Mouse (Mus musculus): ENCODE results near the gene Tlx1. TPM values are rescaled to one million over a fixed set of nuclear protein-coding genes. Genes with fewer than 3 reads are reported as not detected.

Tlx1 gene
- polyA plus RNA-seq, 1 experiment from 2014 or later = not detected

DNA sequence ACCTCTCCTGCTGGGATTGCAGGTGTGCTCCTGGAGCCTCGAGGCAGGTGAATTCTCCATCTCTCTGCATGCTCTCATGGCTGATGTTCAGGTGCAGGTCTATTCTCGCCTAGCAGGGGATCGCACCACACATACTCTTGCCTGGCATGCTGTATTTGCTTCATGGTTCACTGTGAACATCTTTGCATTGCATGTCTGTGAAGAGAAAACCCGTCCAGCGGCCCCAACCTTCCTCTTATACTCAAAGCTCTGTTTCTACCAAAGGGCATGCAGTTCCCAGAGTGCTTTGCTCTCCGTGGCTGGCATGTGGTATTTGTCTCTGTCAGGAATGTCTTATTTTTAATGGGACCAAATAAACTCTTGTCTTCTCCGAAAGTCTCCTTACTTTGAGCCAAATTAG lies 20.0 kb downstream of the Tlx1 start:
- Histone ChIP-seq H3K27me3 (replicated peaks; ENCODE audit: control insufficient read depth, insufficient read depth, low read length) (peaks cover 30% of the 10 kb centered on the region), H3K4me2 (ENCODE audit: low read length) (no peak overlapping the region), H3K4me1 (replicated peaks; ENCODE audit: control insufficient read depth, insufficient read depth, low read length) (no peaks in the 10 kb centered on the region), H3K9me3 (ENCODE audit: control insufficient read depth, low read length) (no peaks in the 10 kb centered on the region), H3K9ac (replicated peaks; ENCODE audit: low read depth, low read length) (no peak overlapping the region), H3K4me3 (replicated peaks; ENCODE audit: low read length) (no peak overlapping the region), H3K36me3 (ENCODE audit: control insufficient read depth, insufficient read depth) (no peaks in the 10 kb centered on the region), H3K27ac (ENCODE audit: low read length) (no peak overlapping the region)
- WGBS = 76% methylated on average over 7 of the region's 7 CpGs
- ATAC-seq = no peak

- H3K36me3 ChIP-seq (ENCODE audit: control insufficient read depth, insufficient read depth) = no peaks in the 10 kb centered on the region
- no peak overlapping the region for H3K27ac ChIP-seq (ENCODE audit: low read length)
- WGBS = 60% methylated on average over 7 of the region's 7 CpGs
- H3K4me1 ChIP-seq (replicated peaks; ENCODE audit: control insufficient read depth, insufficient read depth, low read length) = peaks cover 4% of the 10 kb centered on the region; the same call in 1 of the 2 replicates
- H3K9me3 ChIP-seq (ENCODE audit: control insufficient read depth, low read length) = no peaks in the 10 kb centered on the region
- H3K9ac ChIP-seq (replicated peaks; ENCODE audit: low read depth, low read length) = no peak overlapping the region
- no peak overlapping the region for H3K4me3 ChIP-seq (replicated peaks; ENCODE audit: low read length)
- no peak for ATAC-seq
- H3K27me3 ChIP-seq (replicated peaks; ENCODE audit: control insufficient read depth, insufficient read depth, low read length) = peaks cover 8% of the 10 kb centered on the region
- H3K4me2 ChIP-seq (ENCODE audit: low read length) = no peak overlapping the region
These were observed 24.3 kb downstream of the Tlx1 start for GRCm38 (mm10) chr19:45174803-45175202.

- Histone ChIP-seq H3K27ac (ENCODE audit: low read length) (no peak overlapping the region), H3K4me2 (ENCODE audit: low read length) (no peak overlapping the region), H3K4me1 (replicated peaks; ENCODE audit: control insufficient read depth, insufficient read depth, low read length) (peaks cover 4% of the 10 kb centered on the region; the same call in 1 of the 2 replicates), H3K4me3 (replicated peaks; ENCODE audit: low read length) (no peak overlapping the region), H3K9ac (replicated peaks; ENCODE audit: low read depth, low read length) (no peak overlapping the region), H3K36me3 (ENCODE audit: control insufficient read depth, insufficient read depth) (no peaks in the 10 kb centered on the region), H3K27me3 (replicated peaks; ENCODE audit: control insufficient read depth, insufficient read depth, low read length) (peaks cover 2% of the 10 kb centered on the region), H3K9me3 (ENCODE audit: control insufficient read depth, low read length) (no peaks in the 10 kb centered on the region)
- no peak for ATAC-seq
- 78% methylated on average over 8 of the region's 8 CpGs for WGBS
These were observed 25.8 kb downstream of the Tlx1 start for GRCm38 (mm10) chr19:45176269-45176668.

DNA sequence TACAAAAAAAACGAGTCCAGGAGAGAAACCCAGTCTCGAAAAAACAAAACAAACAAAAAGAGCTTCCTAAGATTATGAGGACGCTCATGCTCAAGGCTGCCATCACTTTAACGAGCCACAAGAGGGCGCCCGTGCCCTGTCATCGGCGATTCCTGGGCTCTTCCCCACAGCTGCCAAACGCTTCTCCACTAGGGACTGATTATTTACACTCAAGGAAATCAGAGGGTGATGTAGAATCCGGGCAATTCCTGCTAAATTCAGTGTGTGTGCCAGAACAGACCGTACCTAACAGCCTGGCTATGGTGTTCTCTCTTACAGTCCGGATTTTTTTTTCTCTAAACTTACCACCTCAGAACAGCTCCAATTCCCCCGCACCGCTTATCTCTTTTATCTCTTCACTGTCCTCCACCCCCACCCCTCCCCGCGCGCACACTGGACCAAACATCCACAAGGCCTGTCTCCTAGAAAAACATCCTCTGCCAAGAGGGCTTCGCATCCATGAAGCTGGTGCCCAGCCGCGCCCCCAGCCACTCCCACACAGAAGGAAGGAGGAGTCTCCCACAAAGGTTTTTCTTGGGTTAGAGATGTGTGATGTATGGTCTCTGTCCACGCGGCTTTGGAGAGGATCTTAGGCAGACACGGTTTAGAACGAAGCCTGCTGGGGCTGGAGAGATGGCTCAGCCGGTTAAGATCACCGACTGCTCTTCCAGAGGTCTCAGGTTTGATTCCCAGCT lies 26.7 kb downstream of the Tlx1 start:
- Histone ChIP-seq H3K4me1 (replicated peaks; ENCODE audit: control insufficient read depth, insufficient read depth, low read length) (peaks cover 4% of the 10 kb centered on the region; the same call in 1 of the 2 replicates), H3K36me3 (ENCODE audit: control insufficient read depth, insufficient read depth) (no peaks in the 10 kb centered on the region), H3K27me3 (replicated peaks; ENCODE audit: control insufficient read depth, insufficient read depth, low read length) (no peaks in the 10 kb centered on the region; the same call in none of the 2 replicates), H3K27ac (ENCODE audit: low read length) (no peak overlapping the region), H3K9me3 (ENCODE audit: control insufficient read depth, low read length) (no peaks in the 10 kb centered on the region), H3K4me2 (ENCODE audit: low read length) (peak overlapping the region; percentile 42), H3K9ac (replicated peaks; ENCODE audit: low read depth, low read length) (no peak overlapping the region), H3K4me3 (replicated peaks; ENCODE audit: low read length) (peak overlapping the region; percentile 12; the same call in 1 of the 2 replicates)
- WGBS = 21% methylated on average over 26 of the region's 26 CpGs
- peak; percentile 71 for ATAC-seq

DNA sequence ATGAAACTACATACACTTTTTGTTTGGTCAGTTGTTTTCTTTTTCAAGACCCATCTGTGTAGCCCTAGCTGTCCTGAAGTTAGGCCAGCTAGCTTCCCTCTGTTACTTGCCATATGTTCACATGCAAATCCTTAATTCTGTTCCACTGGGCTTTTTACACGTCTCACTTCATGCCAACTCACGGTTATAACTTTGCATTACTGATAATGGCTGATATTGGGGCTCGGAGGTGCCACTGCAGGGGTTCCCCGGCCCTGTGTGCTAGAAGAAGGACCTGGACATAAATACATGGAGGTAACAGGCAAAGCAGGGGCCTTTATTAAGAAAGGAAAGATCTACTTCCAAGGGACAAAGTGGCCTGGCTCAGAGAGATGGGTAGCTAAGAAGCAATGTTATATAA lies 29.0 kb downstream of the Tlx1 start:
- Histone ChIP-seq H3K36me3 (ENCODE audit: control insufficient read depth, insufficient read depth) (no peaks in the 10 kb centered on the region), H3K27ac (ENCODE audit: low read length) (no peak overlapping the region), H3K4me1 (replicated peaks; ENCODE audit: control insufficient read depth, insufficient read depth, low read length) (peaks cover 4% of the 10 kb centered on the region; the same call in 1 of the 2 replicates), H3K9me3 (ENCODE audit: control insufficient read depth, low read length) (no peaks in the 10 kb centered on the region), H3K4me3 (replicated peaks; ENCODE audit: low read length) (no peak overlapping the region), H3K9ac (replicated peaks; ENCODE audit: low read depth, low read length) (no peak overlapping the region), H3K27me3 (replicated peaks; ENCODE audit: control insufficient read depth, insufficient read depth, low read length) (no peaks in the 10 kb centered on the region; the same call in 1 of the 2 replicates), H3K4me2 (ENCODE audit: low read length) (no peak overlapping the region)
- WGBS = 70% methylated on average over 4 of the region's 4 CpGs
- ATAC-seq = no peak

DNA sequence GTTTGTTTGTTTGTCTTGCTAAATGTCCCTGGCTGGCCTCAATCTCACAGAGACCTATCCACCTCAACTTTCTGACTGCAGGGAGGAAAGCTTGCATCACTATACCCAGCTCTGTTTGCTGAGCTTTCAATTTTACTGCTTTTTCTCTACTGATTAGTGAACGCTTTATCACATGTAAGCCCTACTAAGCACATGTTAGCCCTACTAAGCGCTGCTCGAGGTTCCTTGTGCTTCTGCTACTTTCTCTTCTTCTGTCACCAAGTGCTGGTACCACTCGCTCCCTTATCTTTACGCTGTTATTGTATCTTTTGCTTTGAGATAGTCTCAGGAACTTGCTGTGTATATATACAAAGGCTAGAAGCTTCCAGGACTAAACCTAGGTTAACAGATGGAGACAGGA lies 30.0 kb downstream of the Tlx1 start:
- Histone ChIP-seq H3K36me3 (ENCODE audit: control insufficient read depth, insufficient read depth) (no peaks in the 10 kb centered on the region), H3K9ac (replicated peaks; ENCODE audit: low read depth, low read length) (no peak overlapping the region), H3K4me2 (ENCODE audit: low read length) (no peak overlapping the region), H3K9me3 (ENCODE audit: control insufficient read depth, low read length) (no peaks in the 10 kb centered on the region), H3K4me1 (replicated peaks; ENCODE audit: control insufficient read depth, insufficient read depth, low read length) (peaks cover 4% of the 10 kb centered on the region; the same call in 1 of the 2 replicates), H3K27ac (ENCODE audit: low read length) (no peak overlapping the region), H3K4me3 (replicated peaks; ENCODE audit: low read length) (no peak overlapping the region), H3K27me3 (replicated peaks; ENCODE audit: control insufficient read depth, insufficient read depth, low read length) (no peaks in the 10 kb centered on the region; the same call in 1 of the 2 replicates)
- WGBS = 91% methylated on average over 5 of the region's 5 CpGs
- ATAC-seq = no peak

- Histone ChIP-seq H3K4me1 (replicated peaks; ENCODE audit: control insufficient read depth, insufficient read depth, low read length) (no peaks in the 10 kb centered on the region), H3K27ac (ENCODE audit: low read length) (no peak overlapping the region), H3K9ac (replicated peaks; ENCODE audit: low read depth, low read length) (no peak overlapping the region), H3K27me3 (replicated peaks; ENCODE audit: control insufficient read depth, insufficient read depth, low read length) (no peaks in the 10 kb centered on the region), H3K36me3 (ENCODE audit: control insufficient read depth, insufficient read depth) (no peaks in the 10 kb centered on the region), H3K4me2 (ENCODE audit: low read length) (no peak overlapping the region), H3K9me3 (ENCODE audit: control insufficient read depth, low read length) (no peaks in the 10 kb centered on the region), H3K4me3 (replicated peaks; ENCODE audit: low read length) (no peak overlapping the region)
- no peak for ATAC-seq
- 46% methylated on average over 4 of the region's 4 CpGs for WGBS
These were observed 44.2 kb downstream of the Tlx1 start for GRCm38 (mm10) chr19:45194651-45195050.

DNA sequence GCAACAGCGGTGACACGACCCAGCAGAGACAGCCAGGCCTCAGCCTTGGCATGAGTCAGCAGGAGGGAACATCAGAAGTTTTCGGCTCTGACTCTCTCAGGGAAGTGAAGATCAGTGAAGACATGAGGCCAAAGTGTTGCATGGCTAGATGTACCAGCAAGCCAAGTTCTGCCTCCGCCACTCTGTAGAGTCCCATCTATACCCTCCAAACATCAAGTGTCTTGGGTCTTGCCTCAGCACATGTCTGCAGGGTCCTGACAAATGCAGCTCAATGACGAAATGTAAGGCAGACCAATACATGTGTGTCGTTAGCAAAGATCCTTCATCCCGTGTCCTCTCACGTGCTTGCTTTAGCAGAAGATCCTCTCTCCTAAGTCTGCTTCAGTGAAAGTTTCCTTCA lies 46.5 kb downstream of the Tlx1 start:
- H3K4me2 ChIP-seq (ENCODE audit: low read length) = no peak overlapping the region
- no peak overlapping the region for H3K4me3 ChIP-seq (replicated peaks; ENCODE audit: low read length)
- no peaks in the 10 kb centered on the region for H3K9me3 ChIP-seq (ENCODE audit: control insufficient read depth, low read length)
- no peak overlapping the region for H3K27ac ChIP-seq (ENCODE audit: low read length)
- H3K27me3 ChIP-seq (replicated peaks; ENCODE audit: control insufficient read depth, insufficient read depth, low read length) = no peaks in the 10 kb centered on the region
- H3K4me1 ChIP-seq (replicated peaks; ENCODE audit: control insufficient read depth, insufficient read depth, low read length) = no peaks in the 10 kb centered on the region
- H3K36me3 ChIP-seq (ENCODE audit: control insufficient read depth, insufficient read depth) = no peaks in the 10 kb centered on the region
- WGBS = 90% methylated on average over 8 of the region's 8 CpGs
- ATAC-seq = no peak
- H3K9ac ChIP-seq (replicated peaks; ENCODE audit: low read depth, low read length) = no peak overlapping the region

DNA sequence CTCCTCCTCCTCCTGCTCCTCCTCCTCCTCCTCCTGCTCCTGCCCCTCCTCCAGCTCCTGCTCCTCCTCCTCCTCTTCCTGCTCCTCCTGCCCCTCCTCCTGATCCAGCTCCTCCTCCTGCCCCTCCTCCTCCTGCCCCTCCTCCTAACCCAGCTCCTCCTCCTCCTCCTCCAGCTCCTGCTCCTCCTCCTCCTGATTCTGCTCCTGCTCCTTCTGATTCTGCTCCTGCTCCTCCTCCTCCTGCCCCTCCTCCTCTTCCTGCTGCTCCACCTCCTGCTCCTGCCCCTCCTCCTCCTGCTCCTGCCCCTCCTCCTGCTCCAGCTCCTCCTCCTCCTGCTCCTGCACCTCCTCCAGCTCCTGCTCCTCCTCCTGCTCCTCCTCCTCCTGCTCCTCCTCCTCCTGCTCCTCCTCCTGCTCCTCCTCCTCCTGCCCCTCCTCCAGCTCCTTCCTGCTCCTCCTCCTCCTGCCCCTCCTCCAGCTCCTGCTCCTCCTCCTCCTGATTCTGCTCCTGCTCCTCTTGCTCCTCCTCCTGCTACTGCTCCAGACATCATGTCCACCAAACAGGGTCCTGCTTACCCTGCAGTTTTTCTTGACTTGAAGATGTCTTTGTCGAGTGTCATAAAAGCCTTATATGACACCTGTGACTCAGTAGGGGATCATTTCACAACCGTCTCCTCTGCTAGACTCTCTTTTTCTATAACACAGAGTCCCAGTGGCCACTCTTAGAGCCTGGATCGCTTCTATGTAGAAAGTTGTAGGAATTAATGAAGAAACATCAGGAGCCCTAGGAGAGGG lies 55.0 kb downstream of the Tlx1 start:
- ATAC-seq = no peak
- Histone ChIP-seq H3K27ac (ENCODE audit: low read length) (no peak overlapping the region), H3K4me1 (replicated peaks; ENCODE audit: control insufficient read depth, insufficient read depth, low read length) (no peaks in the 10 kb centered on the region), H3K27me3 (replicated peaks; ENCODE audit: control insufficient read depth, insufficient read depth, low read length) (no peaks in the 10 kb centered on the region; the same call in 1 of the 2 replicates), H3K36me3 (ENCODE audit: control insufficient read depth, insufficient read depth) (no peaks in the 10 kb centered on the region), H3K9me3 (ENCODE audit: control insufficient read depth, low read length) (no peaks in the 10 kb centered on the region), H3K9ac (replicated peaks; ENCODE audit: low read depth, low read length) (no peak overlapping the region), H3K4me2 (ENCODE audit: low read length) (no peak overlapping the region), H3K4me3 (replicated peaks; ENCODE audit: low read length) (no peak overlapping the region)
- 85% methylated on average over 3 of the region's 3 CpGs for WGBS

All from forebrain, embryonic 16.5 days (tissue).